Mouse (Mus musculus) gonadal fat pad, adult 2 months (tissue): ENCODE results near the gene Ppard. TPM values are rescaled to one million over a fixed set of nuclear protein-coding genes. Genes with fewer than 3 reads are reported as not detected.

Source experiments
- DNase-seq: peaks from one replicate; pipeline ENCODE4 v3.0.0-alpha.2; 2012; ENCODE audit warnings: low read depth
- polyA plus RNA-seq: library from polyadenylated mRNA; depleted of rRNA; stranded (reverse); fragments of >200 nt; gene quantifications from 2 replicates; pipeline ENCODE4 v1.2.3, GENCODE M21; 2012

The Ppard gene
- polyA plus RNA-seq, 1 experiment: 40.7 TPM

DNA sequence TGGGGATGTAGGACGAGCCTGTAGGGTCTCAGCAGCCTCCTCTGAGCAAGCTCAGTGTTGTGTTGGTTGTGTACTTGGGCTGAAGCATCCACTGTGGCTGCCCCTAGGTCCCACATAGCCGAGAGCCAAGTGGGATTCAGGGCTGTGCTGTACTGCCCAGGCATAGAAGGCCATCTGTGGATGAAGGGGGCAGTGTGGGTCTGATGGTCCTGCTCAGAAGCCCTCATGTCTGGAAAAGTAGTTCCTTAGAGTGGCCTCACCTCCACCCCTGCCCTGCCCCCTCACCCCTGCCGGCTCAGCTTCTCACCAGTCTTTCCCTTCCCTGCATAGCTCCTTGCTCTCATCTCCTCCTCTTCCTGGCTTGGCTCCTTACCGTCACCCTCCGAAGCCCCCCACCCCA lies 23.2 kb downstream of the Ppard start:
- no peak for DNase-seq

DNA sequence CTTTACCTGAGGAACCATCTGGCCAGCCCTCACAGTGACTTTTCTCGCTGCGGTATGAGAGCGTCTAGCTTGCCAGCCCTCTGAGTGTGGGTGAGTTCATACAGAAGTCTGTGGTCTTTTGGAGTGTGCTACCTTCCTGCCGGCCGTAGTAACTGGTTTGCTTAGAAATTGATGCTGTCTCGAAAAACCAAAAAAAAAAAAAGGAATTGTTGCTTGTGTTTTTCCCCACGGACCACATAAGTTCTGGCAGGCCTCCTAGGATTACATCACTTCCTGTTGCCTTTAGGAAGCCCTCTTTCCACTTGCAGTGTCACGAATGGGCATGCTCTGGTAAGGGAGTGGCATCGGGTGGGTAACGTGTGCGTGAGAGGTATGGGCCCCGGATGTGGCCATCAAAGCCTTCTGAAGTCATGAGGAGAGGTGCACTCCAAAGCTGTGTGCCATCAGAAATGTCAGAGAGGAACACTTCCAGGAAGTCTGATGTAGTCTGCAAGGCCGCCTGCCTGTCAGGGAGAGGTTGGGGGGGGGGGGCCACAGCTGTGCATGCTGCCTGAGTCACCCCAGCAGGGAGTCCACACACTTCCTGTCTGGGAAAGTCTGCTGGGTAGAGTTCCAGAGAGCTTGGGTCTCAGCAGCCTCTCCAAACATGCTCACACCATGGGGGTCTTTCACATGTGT lies 24.3 kb downstream of the Ppard start:
- no peak for DNase-seq

DNA sequence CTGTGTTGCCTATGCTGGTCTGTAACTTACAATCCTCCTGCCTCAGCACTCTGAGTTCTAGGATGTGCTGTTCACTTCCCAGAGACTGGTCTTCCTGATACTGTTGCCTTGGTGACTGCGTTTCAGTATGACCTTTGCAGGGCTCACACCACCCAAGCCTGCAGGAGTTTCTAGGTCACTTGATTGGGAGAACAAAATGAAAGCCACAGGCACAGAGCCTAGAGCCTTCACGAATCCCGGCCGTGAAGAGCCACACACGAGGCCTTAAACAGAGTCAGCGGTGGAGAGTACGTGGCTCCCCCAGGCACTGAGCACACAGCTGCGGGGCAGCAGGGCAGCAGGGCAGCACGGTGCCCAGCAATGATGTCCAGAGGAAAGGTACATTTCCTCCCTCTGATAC lies 25.8 kb downstream of the Ppard start:
- no peak for DNase-seq

DNA sequence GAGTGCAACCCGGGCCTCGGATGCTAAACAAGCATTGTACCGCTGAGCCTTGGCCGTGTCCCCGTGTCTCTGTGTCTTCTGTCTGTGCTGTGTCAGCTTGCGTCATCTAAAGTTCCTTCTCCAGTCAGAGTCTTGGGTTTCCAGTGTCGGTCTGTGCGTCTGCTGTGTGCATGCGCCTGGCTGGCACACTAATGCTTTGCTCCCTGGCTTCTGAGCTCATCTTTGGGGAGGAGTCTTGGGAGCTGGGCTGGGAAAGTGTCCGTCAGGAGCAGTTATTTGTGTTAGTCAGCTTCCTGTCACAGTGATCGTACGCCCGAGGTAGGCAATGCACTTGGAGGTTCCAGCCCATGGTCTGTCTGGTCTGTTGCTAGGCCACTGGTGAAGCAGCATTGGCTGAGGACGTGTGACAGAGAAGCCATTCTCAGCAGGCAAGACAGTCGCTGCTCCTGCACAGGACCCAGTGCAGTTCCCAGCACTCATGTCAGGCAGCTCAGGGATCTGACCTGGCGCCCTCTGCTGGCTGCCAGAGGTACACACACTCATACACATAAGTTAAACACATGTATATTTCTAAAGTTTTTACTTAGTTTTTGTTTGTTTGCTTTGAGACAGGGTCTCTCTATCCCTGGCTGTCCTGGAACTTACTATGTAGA lies 27.5 kb downstream of the Ppard start:
- DNase-seq: no peak

DNA sequence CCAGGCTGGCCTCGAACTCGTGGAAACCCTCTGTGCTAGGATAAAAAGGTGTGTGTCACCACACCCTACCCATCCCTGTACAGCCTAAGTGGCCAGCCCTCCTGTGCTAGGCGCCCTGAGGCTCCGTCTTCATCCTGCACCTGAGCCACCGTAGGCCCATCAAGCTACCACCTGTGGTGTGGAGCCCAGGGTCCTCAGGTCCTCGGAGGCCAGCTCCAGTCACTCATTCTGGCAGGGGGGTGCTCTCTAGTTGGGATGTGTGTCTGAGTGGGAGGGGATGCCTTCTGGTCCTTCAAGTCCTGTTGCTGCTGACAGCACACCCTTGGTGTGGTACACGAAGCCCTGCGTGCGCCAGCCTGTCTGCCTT lies 28.0 kb downstream of the Ppard start:
- no peak for DNase-seq

DNA sequence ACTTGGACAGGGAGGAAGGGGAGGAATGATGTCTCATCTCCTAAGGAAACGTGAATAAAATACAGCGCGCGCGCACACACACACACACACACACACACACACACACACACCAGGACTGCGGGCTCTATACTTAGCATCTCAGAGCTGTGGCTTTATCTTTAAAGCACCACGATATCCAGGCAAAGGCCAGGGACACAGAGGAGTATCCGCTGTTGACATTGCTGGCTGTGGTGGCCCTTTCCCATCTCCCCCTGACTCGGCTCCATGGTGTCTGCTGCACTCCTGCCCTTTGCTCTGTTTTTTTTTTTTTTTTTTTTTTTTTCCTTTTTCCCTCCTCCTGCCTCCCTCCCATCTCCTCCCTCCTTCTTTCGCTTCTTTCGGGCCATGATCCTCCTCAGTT lies 29.3 kb downstream of the Ppard start:
- no peak for DNase-seq

DNA sequence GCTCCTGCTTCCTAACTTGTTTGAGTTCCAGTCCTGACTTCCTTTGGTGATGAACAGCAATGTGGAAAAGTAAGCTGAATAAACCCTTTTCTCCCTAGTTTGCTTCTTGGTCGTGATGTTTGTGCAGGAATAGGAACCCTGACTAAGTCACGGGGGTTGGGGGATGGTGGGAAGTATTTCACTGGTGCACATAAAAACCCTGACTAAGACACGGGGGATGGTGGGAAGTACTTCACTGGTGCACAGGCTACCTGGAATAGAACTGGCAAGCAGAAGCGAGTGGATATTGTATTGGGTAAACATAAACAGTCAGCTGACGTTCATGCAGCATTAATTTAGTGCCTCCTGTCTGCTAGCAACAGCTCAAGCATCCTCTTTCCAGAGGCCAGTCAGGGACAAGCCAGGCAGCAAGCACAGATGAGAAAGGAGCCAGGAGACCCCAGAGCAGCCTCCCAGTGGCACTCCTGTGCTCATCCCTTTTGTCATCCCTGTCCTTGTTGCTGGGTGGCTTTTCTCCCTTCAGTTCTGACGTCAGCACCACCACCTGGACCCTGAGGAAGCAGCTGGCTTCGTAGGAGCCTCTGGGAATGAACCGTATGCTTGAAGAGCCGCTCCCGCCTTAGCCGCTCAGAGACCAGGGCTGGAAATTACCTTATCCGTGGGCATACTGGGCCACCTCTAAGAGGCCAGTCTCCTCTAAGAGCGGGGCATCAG lies 30.8 kb downstream of the Ppard start:
- DNase-seq: no peak

DNA sequence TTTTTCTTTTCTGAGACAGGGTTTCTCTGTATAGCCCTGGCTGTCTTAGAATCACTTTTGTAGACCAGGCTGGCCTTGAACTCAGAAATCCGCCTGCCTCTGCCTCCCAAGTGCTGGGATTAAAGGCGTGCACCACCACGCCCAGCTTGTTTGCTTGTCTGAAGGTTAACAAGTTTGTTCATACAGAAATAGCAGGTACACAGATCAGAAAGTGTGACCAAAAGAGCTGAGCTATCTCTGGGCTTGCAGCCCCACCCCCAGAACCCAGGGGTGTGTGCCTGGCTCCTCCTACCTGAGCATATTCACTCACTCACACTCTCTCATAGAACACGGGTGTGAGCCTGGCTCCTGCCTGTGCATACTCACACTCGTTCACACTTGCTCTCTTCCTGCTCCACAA lies 34.8 kb downstream of the Ppard start:
- DNase-seq: no peak

DNA sequence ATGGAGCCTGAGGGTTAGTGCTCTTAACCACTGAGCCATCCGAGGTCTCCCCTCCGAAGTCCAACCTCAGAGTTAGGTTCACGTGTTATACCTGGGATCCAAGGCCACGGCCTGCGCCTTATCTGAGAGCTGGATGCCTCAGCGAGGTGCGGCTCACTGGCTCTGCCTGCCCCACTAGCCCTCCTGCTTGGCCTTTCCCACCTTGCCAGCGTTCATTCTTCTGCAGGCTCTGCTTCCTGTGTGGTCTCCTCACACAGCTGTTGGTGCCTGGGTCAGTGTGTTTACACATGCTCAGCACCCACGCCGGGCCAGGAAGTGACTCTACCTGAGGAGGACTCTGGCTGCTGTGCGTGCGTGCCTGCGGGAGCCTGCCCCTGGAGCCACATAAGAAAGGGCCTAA lies 37.7 kb downstream of the Ppard start:
- no peak for DNase-seq

DNA sequence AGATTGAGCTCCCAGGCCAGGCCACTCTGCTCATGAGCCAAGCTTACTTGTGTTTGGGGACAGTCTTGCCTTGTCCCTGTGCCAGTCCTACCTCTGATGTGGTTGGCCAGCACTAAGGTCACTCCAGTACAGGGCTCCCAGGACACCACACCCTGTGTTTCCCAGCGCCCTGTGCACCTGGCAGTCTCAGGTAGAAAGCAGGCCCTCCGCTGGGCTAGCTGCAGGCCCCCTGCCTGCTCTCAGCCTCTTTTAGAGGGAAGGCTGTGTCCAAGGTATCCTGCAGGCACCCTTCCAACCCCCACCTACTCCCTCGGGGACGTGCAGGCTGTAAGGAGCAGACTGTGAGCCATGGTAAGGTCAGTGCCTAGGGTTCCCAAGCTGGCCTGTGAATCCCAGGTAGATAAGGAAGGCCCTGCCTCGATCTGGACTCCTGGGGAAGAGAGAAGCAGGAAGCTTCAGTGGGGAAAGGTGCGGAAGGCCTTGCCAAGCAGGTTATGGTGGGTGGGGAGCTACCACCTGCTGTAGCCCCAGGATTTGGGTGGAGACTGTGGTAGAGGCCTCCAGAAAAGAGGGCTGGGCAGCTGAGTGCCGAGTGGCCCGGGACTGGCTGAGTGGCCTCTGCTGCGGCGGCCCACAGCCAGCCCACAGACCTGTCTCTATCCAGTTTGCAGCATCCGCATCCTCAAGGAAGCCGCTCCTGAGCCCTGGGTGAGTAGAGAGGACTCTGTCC lies 39.2 kb downstream of the Ppard start:
- no peak for DNase-seq

DNA sequence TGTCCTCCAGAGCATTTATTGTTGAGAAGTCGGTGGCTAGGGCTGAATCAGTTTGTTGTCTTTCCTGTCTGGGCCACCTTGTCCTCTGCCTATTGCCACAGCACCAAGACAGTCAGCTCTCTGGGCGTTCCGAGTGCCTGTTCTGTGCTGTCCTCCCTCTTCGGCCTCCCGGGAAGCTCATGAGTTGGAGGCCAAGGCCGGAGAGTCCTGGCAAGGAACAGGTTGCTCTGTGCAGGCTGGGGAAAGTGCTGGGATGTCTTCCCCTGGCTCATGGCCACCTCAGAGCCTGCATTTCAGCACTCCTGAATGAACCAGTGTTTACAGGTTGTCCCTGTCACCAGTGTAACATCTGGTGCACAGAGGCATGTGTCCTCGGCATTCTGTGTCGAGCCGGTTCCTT lies 39.8 kb downstream of the Ppard start:
- DNase-seq: no peak

DNA sequence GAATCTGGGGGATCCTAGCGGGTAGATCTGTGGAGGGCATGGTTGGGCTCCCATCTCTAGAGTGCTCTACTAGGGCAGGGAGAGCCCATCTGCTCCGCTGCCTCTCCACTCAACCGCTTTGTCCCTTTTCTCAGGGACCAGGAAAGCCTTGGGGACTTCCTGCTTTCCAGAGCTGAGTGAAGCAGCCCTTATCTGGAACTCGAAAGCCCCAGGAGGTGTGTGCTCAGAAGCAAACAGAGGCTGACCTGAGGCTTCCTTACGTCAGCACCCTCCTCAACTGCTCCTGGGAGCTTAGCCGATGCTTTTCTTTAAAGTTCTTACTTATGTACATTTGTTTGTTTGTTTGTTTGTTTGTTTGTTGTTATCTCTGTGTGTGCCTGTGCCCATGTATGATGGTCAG lies 40.3 kb downstream of the Ppard start:
- DNase-seq: no peak

DNA sequence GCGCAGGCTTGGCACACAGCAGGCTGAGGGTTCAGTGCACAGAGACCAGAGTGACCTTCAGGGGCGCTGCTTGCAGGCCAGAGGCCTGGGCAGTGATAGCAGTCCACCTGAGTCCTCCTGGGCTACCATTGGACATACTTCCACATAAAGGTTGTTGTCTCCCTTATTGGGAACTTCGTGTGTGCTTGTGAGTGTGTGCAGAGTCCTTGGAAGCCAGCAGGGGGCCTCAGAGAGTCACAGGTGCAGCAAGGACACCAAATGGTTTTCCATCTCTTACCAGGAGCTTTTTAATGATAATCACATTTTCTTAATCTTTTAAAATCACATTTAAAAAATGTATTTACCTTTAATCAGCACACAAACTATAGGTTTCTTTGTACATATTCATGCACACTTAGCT lies 42.2 kb downstream of the Ppard start:
- no peak for DNase-seq

DNA sequence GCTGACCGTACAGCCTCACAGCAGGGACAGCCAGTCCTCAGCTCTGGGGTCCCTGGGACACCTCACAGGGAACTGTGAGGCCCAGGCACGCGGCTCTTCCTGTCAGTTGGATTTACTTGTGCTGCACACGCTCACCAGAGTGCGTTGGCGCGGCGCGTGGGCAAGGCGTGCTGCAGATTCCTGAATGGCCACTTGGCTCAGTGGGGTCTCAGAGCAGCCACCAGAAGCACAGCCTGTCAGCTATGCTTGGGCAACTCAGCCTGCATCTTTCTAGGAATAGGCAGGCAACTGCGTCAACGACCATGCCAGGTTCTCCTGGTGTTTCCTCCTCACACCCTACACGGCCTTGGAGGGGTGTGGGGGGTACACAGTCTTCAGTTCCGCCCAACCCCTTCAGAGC lies 44.7 kb downstream of the Ppard start:
- no peak for DNase-seq

DNA sequence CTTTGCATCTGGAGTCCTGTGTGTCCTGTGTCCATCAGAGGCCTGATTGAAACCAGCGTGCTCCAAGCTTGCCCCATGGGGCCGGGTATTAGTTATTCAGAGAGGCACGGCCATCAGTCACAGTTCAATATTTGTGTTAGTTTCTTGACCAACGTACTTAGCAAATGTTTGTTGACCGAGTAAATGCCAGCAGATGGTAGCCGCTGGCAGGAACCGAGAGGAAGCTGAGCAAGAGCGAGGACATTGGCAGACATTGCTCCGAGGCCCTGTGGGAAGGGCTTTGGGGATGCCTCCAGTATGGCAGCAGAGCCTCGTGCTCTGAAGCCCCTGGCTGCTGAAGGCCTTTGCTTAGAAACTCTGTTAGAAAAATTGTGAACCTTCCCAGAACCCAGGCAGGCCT lies 45.2 kb downstream of the Ppard start:
- DNase-seq: no peak

DNA sequence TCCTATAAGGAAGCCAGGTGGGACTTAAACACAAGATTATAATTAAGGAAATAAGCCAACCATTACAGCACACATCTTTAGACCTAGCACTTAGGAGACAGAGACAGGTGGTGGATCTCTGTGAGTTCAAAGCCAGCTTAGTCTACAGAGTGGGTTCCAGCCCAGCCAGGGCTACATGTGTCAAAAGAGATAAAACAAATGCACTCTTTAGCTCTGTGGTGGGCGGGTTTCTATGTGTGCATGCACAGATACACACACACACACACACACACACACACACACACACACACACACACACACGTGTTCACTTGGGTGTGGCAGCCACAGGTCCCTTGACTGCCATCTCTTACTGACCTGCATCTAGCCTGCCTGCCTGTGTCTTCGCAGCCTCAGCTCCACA lies 45.7 kb downstream of the Ppard start:
- DNase-seq: no peak

DNA sequence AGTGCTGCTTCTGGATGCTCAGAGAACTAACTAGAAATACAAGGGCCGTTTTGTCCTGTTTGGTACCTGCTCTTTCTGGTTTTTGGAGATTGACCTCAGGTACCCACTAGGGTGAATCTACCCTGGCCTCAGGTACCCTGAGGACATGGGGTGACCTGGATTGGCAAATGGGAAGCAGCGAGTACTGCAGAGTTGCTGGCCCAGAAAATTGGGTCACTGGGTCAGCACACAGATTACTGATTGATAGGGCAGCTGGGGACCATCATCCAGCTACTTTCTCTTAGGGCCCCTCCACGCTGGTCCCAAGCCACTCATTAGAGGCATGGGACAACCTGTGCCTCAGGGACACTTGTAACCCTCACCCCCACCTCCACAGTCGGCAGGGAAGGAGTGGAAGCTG lies 46.7 kb downstream of the Ppard start:
- no peak for DNase-seq

DNA sequence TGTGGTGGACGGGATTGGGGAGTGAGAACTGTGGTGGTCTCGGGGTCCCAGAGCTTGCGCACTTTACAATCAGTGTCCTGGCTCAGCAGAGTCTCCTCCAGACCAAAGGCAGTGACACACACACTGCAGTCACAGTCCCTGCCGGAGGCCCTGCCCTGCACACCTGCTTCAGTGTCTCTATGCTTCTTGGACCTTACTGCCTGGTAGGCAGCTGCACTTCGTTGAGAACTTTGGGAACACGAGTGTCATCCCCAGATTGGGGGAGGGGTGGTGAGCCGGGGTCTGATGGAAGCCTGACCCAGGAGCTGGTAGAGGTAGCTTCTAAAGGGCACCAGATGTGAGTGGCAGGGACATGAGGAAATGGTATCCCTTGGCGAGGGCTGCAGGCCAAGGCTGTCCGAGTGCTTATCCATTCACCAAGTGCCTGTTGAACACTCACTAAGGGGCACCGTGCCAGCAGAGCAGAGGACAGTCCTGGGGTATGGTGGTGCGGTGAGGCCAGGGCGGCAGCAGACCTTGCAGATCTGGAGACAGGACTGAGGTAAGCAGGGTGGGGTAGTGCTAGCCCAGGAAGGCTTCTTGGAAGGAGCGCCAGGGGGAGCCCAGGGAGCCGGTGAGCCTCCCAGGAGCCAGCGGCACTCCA lies 47.4 kb downstream of the Ppard start:
- no peak for DNase-seq

DNA sequence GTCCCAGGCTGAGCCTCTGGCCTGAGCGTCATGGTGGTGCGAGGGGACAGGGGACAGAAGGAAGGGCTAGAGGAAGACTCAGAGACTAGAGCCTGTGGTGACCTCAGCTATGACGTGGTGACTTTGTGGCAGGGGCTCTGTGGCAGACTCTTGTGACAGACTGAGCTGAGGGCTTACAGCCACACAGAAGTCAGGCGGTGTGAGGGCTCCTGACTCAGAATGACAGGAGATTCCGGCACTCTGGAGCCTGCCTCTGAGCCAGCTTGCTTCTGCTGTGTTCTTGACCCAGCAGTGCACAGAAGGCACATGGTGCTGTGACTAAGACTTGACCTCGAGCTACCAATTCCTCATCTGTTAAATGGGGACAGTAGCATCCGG lies 47.9 kb downstream of the Ppard start:
- DNase-seq: no peak

DNA sequence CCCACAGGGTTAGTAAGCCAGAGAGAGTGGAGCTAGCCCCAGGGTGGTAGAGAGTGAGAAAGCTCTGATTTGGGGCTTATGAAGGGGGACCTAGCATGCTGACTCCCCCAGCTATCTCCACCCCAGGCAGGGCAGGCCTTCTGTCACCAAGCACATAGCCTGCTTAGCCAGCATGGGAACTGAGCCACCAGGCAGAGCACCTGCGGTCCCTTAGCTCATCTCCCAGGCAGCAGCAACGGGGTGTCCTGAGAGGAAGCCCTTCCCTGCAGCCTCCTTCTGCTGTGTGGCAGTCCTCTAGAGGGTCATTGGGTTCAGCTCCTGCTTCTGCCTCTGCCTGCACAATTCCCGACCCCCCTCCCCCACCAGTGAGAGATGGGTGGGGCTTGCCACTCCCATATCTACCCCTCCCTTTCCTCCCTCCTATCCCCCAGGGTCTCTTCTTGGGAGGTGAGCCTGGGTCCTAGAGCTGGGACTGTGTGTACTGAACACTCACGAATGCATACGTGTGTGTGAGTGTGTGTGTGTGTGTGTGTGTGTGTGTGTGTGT lies 48.4 kb downstream of the Ppard start:
- DNase-seq: no peak

DNA sequence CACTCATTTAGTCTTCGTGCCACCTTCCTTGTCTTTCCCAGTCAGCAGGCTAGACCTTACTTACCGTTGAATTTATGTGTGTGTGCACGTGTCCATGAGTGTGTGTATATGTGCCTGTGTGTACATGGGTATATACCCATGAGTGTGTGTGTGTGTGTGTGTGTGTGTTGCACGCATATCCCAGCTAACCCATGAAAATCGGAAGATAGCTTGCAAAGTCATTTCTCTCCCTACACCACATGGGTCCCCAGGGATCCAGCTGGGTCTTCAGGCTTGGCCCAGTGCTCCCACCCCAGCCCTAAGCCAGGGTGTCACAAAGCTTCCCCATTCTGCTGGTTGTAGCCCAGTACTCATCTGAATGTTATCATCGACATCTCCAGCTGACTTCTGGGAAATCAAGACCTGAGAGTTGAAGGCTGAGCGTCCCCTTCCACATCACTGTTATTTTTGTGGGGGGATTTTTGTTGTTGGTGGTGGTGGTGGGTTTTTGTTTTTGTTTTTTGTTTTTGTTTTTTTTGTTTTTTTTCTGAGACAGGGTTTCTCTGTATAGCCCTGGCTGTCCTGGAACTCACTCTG lies 49.5 kb downstream of the Ppard start:
- no peak for DNase-seq

DNA sequence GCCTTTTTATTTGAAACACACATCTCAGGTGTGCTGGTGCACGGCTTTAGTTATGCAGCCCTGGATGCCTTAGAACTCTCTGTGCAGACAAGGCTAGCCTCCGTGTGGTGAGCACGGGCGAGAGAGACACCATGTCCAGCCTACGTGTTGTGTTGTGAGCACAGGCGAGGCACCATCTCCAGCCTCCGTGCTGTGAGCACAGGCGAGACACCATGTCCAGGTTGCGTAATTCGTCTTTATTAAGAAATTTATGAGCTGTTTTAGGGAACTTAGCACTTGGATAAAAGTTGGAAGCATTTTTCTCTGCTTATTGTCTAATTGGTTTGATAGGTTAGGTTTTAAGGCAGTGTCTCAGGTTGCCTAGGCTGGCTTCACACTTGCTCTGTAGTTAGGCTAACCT lies 50.7 kb downstream of the Ppard start:
- no peak for DNase-seq
